ENCODE assay signal across 7 mouse cellular contexts in the genomic region with DNA sequence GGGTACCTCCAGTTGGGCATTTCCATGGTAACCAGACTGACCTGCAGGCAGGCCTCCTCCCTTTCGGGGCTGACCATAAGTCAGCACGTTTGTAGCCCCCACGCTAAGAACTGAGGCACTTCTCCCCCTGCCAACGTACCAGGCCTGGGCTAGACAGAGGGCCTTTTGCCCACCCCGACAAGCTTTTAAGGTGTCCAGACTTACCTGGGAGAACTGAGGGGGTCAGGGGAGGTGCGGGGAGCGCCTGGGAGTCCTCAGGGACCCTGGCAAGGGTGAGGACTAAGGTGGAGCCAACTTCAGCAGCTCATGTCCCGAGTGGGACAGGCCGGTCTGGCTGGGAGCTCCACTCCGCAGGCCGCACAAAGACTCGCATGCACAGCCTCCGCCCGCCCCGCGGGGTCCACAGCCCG. TPM values are rescaled to one million over a fixed set of nuclear protein-coding genes. Genes with fewer than 3 reads are reported as not detected.
DNase-seq lines count a peak whose midpoint lies in the region; ATAC-seq and TF ChIP-seq lines count a peak whose summit lies in the region.

No protein-coding gene starts in this region.

- ATAC-seq in embryonic facial prominence, embryonic 11.5 days (replicated peaks; ENCODE audit: insufficient number of reproducible peaks, low FRiP score, low TSS enrichment, low read depth), result 0 out of 2 replicates have a peak, but pooled peaks have one; percentile 15
- peak; percentile 28; the same call in 1 of the 2 replicates for ATAC-seq in hindbrain, embryonic 16.5 days

- peaks cover 24% of the 10 kb centered on the region for H3K36me3 ChIP-seq in spleen, adult 2 months (ENCODE audit: control insufficient read depth, insufficient read depth, low read length)
- peaks cover 24% of the 10 kb centered on the region for H3K36me3 ChIP-seq in embryonic facial prominence, embryonic 11.5 days (replicated peaks; ENCODE audit: control insufficient read depth, insufficient read depth, low read depth, low read length)
- peaks cover 23% of the 10 kb centered on the region for H3K36me3 ChIP-seq in hindbrain, embryonic 16.5 days (ENCODE audit: control insufficient read depth, insufficient read depth, low read length)
- peaks cover 33% of the 10 kb centered on the region for H3K36me3 ChIP-seq in midbrain, embryonic 10.5 days

- H3K9ac ChIP-seq in embryonic facial prominence, embryonic 11.5 days (replicated peaks; ENCODE audit: low read length), result peak overlapping the region; percentile 98
- H3K9ac ChIP-seq in hindbrain, embryonic 16.5 days (ENCODE audit: low read depth, low read length), result peak overlapping the region; percentile 84

- no peak for DNase-seq in spleen, adult 2 months (ENCODE audit: low read depth in 1 of 2, low spot score in 2 of 2)
- DNase-seq in spleen, postnatal 14 days (ENCODE audit: low spot score in 2 of 2), result no peak
- DNase-seq in embryonic facial prominence, embryonic 11.5 days (ENCODE audit: low spot score), result peak; percentile 17
- peak; percentile 61 for DNase-seq in midbrain, embryonic 10.5 days (ENCODE audit: low spot score)
- DNase-seq in retina, postnatal 1 day, result no peak
- no peak for DNase-seq in frontal cortex, adult 2 months (ENCODE audit: extremely low spot score in 1 of 2, low spot score in 1 of 2)

- WGBS in spleen, adult 2 months, result 2% methylated on average over 16 of the region's 17 CpGs
- 0% methylated on average over 17 of the region's 17 CpGs for WGBS in embryonic facial prominence, embryonic 11.5 days
- 0% methylated on average over 15 of the region's 17 CpGs for WGBS in hindbrain, embryonic 16.5 days
- 0% methylated on average over 17 of the region's 17 CpGs for WGBS in midbrain, embryonic 10.5 days

- H3K9me3 ChIP-seq in embryonic facial prominence, embryonic 11.5 days (replicated peaks; ENCODE audit: control insufficient read depth, low read length), result no peaks in the 10 kb centered on the region
- H3K9me3 ChIP-seq in hindbrain, embryonic 16.5 days (ENCODE audit: control insufficient read depth, low read length), result no peaks in the 10 kb centered on the region
- H3K9me3 ChIP-seq in midbrain, embryonic 10.5 days (replicated peaks), result no peaks in the 10 kb centered on the region

- TF ChIP-seq CTCF in spleen, adult 2 months (IDR thresholded peaks at IDR 0.05; ENCODE audit: extremely low read depth, insufficient read depth, insufficient read length, insufficient replicate concordance), result no peak

- no peak for TF ChIP-seq POLR2A in spleen, adult 2 months (IDR thresholded peaks at IDR 0.05; ENCODE audit: low read depth, low read length)

- H3K27me3 ChIP-seq in spleen, adult 2 months (ENCODE audit: control insufficient read depth, insufficient read depth, low read length), result no peaks in the 10 kb centered on the region
- H3K27me3 ChIP-seq in embryonic facial prominence, embryonic 11.5 days (ENCODE audit: control insufficient read depth, insufficient read depth, low read length), result no peaks in the 10 kb centered on the region
- H3K27me3 ChIP-seq in hindbrain, embryonic 16.5 days (replicated peaks; ENCODE audit: control insufficient read depth, insufficient read depth, low read length), result no peaks in the 10 kb centered on the region
- no peaks in the 10 kb centered on the region for H3K27me3 ChIP-seq in midbrain, embryonic 10.5 days (ENCODE audit: low read depth, poor library complexity, severe bottlenecking)

- H3K4me3 ChIP-seq in spleen, adult 2 months (ENCODE audit: extremely low read depth, insufficient read depth, insufficient read length), result peak overlapping the region; percentile 62
- H3K4me3 ChIP-seq in embryonic facial prominence, embryonic 11.5 days (ENCODE audit: low read depth, low read length), result peak overlapping the region; percentile 85
- H3K4me3 ChIP-seq in hindbrain, embryonic 16.5 days (ENCODE audit: low read length), result peak overlapping the region; percentile 72
- H3K4me3 ChIP-seq in midbrain, embryonic 10.5 days, result peak overlapping the region; percentile 98

- H3K4me1 ChIP-seq in spleen, adult 2 months (ENCODE audit: control insufficient read depth, insufficient read depth, insufficient read length), result peaks cover 43% of the 10 kb centered on the region; the same call in 1 of the 2 replicates
- peaks cover 11% of the 10 kb centered on the region for H3K4me1 ChIP-seq in embryonic facial prominence, embryonic 11.5 days (ENCODE audit: control insufficient read depth, insufficient read depth, low read length)
- H3K4me1 ChIP-seq in hindbrain, embryonic 16.5 days (ENCODE audit: control insufficient read depth, insufficient read depth, low read depth, low read length), result peaks cover 63% of the 10 kb centered on the region
- peaks cover 75% of the 10 kb centered on the region for H3K4me1 ChIP-seq in midbrain, embryonic 10.5 days

- peak overlapping the region; percentile 49 for H3K27ac ChIP-seq in spleen, adult 2 months (ENCODE audit: insufficient read depth, low read length)
- H3K27ac ChIP-seq in embryonic facial prominence, embryonic 11.5 days (replicated peaks; ENCODE audit: low read depth, low read length), result peak overlapping the region; percentile 85
- peak overlapping the region; percentile 84 for H3K27ac ChIP-seq in hindbrain, embryonic 16.5 days (ENCODE audit: low read depth, low read length)
- H3K27ac ChIP-seq in midbrain, embryonic 10.5 days (replicated peaks), result peak overlapping the region; percentile 98

- peak overlapping the region; percentile 96 for H3K4me2 ChIP-seq in embryonic facial prominence, embryonic 11.5 days (ENCODE audit: low read depth, low read length)
- H3K4me2 ChIP-seq in hindbrain, embryonic 16.5 days (ENCODE audit: low read length), result peak overlapping the region; percentile 92

RNA-seq across cellular contexts. Expression of gene Pprc1, which starts 5.8 kb away (rescaled TPM):
- 28.5 and 30.7 TPM in 2 replicates for polyA plus RNA-seq in spleen, adult 2 months (2012; rRNA removed)
- 46.7 and 57.0 TPM in 2 replicates for polyA plus RNA-seq in embryonic facial prominence, embryonic 11.5 days (2014; fragmentation: Nextera tagmentation; extraction: Ambion mirVana)
- 15.4 and 22.5 TPM in 2 replicates for polyA plus RNA-seq in hindbrain, embryonic 16.5 days (2015; fragmentation: Nextera tagmentation; extraction: Ambion mirVana)
- polyA plus RNA-seq in midbrain, embryonic 10.5 days (2016; fragmentation: Nextera tagmentation; extraction: Ambion mirVana), result 41.8 and 45.9 TPM in 2 replicates
- 15.9 TPM in 2 replicates for polyA plus RNA-seq in frontal cortex, adult 2 months (2012; rRNA removed)

RNA-seq across cellular contexts. Expression of gene Ldb1, which starts 6.2 kb away (rescaled TPM):
- polyA plus RNA-seq in spleen, adult 2 months (2012; rRNA removed), result 224 and 270 TPM in 2 replicates
- polyA plus RNA-seq in embryonic facial prominence, embryonic 11.5 days (2014; fragmentation: Nextera tagmentation; extraction: Ambion mirVana), result 80.7 and 84.4 TPM in 2 replicates
- 50.6 and 88.5 TPM in 2 replicates for polyA plus RNA-seq in hindbrain, embryonic 16.5 days (2015; fragmentation: Nextera tagmentation; extraction: Ambion mirVana)
- 79.0 and 79.2 TPM in 2 replicates for polyA plus RNA-seq in midbrain, embryonic 10.5 days (2016; fragmentation: Nextera tagmentation; extraction: Ambion mirVana)
- polyA plus RNA-seq in frontal cortex, adult 2 months (2012; rRNA removed), result 171 and 172 TPM in 2 replicates

RNA-seq across cellular contexts. Expression of gene Hps6, which starts 35.5 kb away (rescaled TPM):
- 7.4 and 8.8 TPM in 2 replicates for polyA plus RNA-seq in spleen, adult 2 months (2012; rRNA removed)
- polyA plus RNA-seq in embryonic facial prominence, embryonic 11.5 days (2014; fragmentation: Nextera tagmentation; extraction: Ambion mirVana), result 1.9 and 2.4 TPM in 2 replicates
- polyA plus RNA-seq in hindbrain, embryonic 16.5 days (2015; fragmentation: Nextera tagmentation; extraction: Ambion mirVana), result 6.1 and 7.2 TPM in 2 replicates
- 4.3 and 4.7 TPM in 2 replicates for polyA plus RNA-seq in midbrain, embryonic 10.5 days (2016; fragmentation: Nextera tagmentation; extraction: Ambion mirVana)
- polyA plus RNA-seq in frontal cortex, adult 2 months (2012; rRNA removed), result 3.1 and 3.6 TPM in 2 replicates

RNA-seq across cellular contexts. Expression of gene Nolc1, which starts 36.8 kb away (rescaled TPM):
- polyA plus RNA-seq in spleen, adult 2 months (2012; rRNA removed), result 10.3 TPM in 2 replicates
- polyA plus RNA-seq in embryonic facial prominence, embryonic 11.5 days (2014; fragmentation: Nextera tagmentation; extraction: Ambion mirVana), result 114 and 132 TPM in 2 replicates
- 56.3 and 63.9 TPM in 2 replicates for polyA plus RNA-seq in hindbrain, embryonic 16.5 days (2015; fragmentation: Nextera tagmentation; extraction: Ambion mirVana)
- polyA plus RNA-seq in midbrain, embryonic 10.5 days (2016; fragmentation: Nextera tagmentation; extraction: Ambion mirVana), result 128 and 141 TPM in 2 replicates
- 37.1 and 41.8 TPM in 2 replicates for polyA plus RNA-seq in frontal cortex, adult 2 months (2012; rRNA removed)

RNA-seq across cellular contexts. Expression of gene Armh3, which starts 40.6 kb away (rescaled TPM):
- polyA plus RNA-seq in spleen, adult 2 months (2012; rRNA removed), result 5.6 TPM in 2 replicates
- 13.9 and 15.9 TPM in 2 replicates for polyA plus RNA-seq in embryonic facial prominence, embryonic 11.5 days (2014; fragmentation: Nextera tagmentation; extraction: Ambion mirVana)
- 21.4 and 22.6 TPM in 2 replicates for polyA plus RNA-seq in hindbrain, embryonic 16.5 days (2015; fragmentation: Nextera tagmentation; extraction: Ambion mirVana)
- 16.7 and 19.8 TPM in 2 replicates for polyA plus RNA-seq in midbrain, embryonic 10.5 days (2016; fragmentation: Nextera tagmentation; extraction: Ambion mirVana)
- polyA plus RNA-seq in frontal cortex, adult 2 months (2012; rRNA removed), result 14.9 and 16.2 TPM in 2 replicates

Comparison
In these comparisons a context has a peak if more than half of its experiments do, and no peak if none do; other contexts are left out.
1. DNase-seq: peak in embryonic facial prominence, embryonic 11.5 days (single experiment) and midbrain, embryonic 10.5 days (single experiment); none in spleen, adult 2 months (0 of 2), spleen, postnatal 14 days (0 of 2), retina, postnatal 1 day (single experiment) and frontal cortex, adult 2 months (0 of 2).
2. Peak in every context shown above with its lines, with median percentiles within 50 percentile points of each other: H3K27ac ChIP-seq and H3K4me3 ChIP-seq.